Mouse (Mus musculus) MEL (cell line): ENCODE results near the gene Gramd1b. TPM values are rescaled to one million over a fixed set of nuclear protein-coding genes. Genes with fewer than 3 reads are reported as not detected.

Experiments used
- DNase-seq: peaks from one replicate; pipeline ENCODE4 v3.0.0; 2011; ENCODE audit warnings: low read depth, low spot score
- H3K27ac ChIP-seq: 2 replicates; pipeline ENCODE4 v1.5.1; 2012; ENCODE audit warnings: low read depth, mild to moderate bottlenecking, control low read depth, low read length, moderate library complexity; ENCODE audit not compliant: control insufficient read depth
- H3K27me3 ChIP-seq, 2 experiments: fragments of 150-350 bp in 1 of 2; sonication (generic) in 1 of 2; 2 replicates each; pipeline ENCODE4 v1.6.1; 2012; ENCODE audit warnings: low read length in 2 of 2, mild to moderate bottlenecking in 2 of 2, improper control_type of control experiment in 1 of 2, moderate library complexity in 1 of 2; ENCODE audit not compliant: insufficient read depth in 2 of 2, control insufficient read depth in 1 of 2
- H3K36me3 ChIP-seq, 2 experiments: 2 replicates each; pipeline ENCODE4 v1.6.1; 2012 to 2014; ENCODE audit warnings: low read length in 2 of 2, improper control_type of control experiment in 1 of 2, inconsistent platforms in 1 of 2, mild to moderate bottlenecking in 1 of 2; ENCODE audit not compliant: insufficient read depth in 2 of 2, control insufficient read depth in 1 of 2
- H3K4me1 ChIP-seq, 2 experiments: fragments of 150-350 bp in 1 of 2; sonication (generic) in 1 of 2; 2 replicates each; pipeline ENCODE4 v1.6.1; 2012; ENCODE audit warnings: low read length in 2 of 2, improper control_type of control experiment in 1 of 2, mild to moderate bottlenecking in 1 of 2; ENCODE audit not compliant: insufficient read depth in 2 of 2, control insufficient read depth in 1 of 2
- H3K4me3 ChIP-seq, 2 experiments: fragments of 150-350 bp in 1 of 2; sonication (generic) in 1 of 2; 2 replicates each; pipeline ENCODE4 v1.5.1; 2012; ENCODE audit warnings: low read depth in 2 of 2, low read length in 2 of 2, mild to moderate bottlenecking in 2 of 2, moderate library complexity in 2 of 2, control low read depth in 1 of 2, improper control_type of control experiment in 1 of 2; ENCODE audit not compliant: control insufficient read depth in 1 of 2, insufficient read depth in 1 of 2
- H3K79me2 ChIP-seq: 2 replicates; pipeline ENCODE4 v1.6.1; 2012; ENCODE audit warnings: mild to moderate bottlenecking, low read length, moderate library complexity; ENCODE audit not compliant: control insufficient read depth, poor library complexity, insufficient read depth
- H3K9ac ChIP-seq: 2 replicates; pipeline ENCODE4 v1.6.1; 2012; ENCODE audit warnings: low read depth, mild to moderate bottlenecking, control low read depth, low read length, moderate library complexity; ENCODE audit not compliant: control insufficient read depth, poor library complexity, severe bottlenecking
- H3K9me3 ChIP-seq: fragments of 150-350 bp; sonication (generic); replicated peaks from 2 replicates; pipeline ENCODE4 v1.6.1; 2012; ENCODE audit warnings: mild to moderate bottlenecking, low read length, improper control_type of control experiment, moderate library complexity; ENCODE audit not compliant: insufficient read depth
- ETS1 ChIP-seq: IDR thresholded peaks from 2 replicates; pipeline ENCODE4 v1.6.1; 2012; ENCODE audit warnings: low read depth, mild to moderate bottlenecking, inconsistent platforms, low read length, improper control_type of control experiment, moderate library complexity
- GABPA ChIP-seq: IDR thresholded peaks from 2 replicates; pipeline ENCODE4 v1.6.1; 2012; ENCODE audit warnings: low read depth, mild to moderate bottlenecking, inconsistent platforms, low read length, improper control_type of control experiment, moderate library complexity
- HCFC1 ChIP-seq: IDR thresholded peaks from 2 replicates; pipeline ENCODE4 v1.6.1; 2012; ENCODE audit warnings: low read depth, mild to moderate bottlenecking, inconsistent platforms, low read length, improper control_type of control experiment, moderate library complexity
- JUND ChIP-seq: IDR thresholded peaks from 2 replicates; pipeline ENCODE4 v1.6.1; 2011; ENCODE audit warnings: low read depth, mild to moderate bottlenecking, improper control_type of control experiment, low read length
- KAT2A ChIP-seq: conservative IDR thresholded peaks from 2 replicates; pipeline ENCODE4 v1.6.1; 2012; ENCODE audit warnings: low read depth, low read length, improper control_type of control experiment, inconsistent platforms
- MAFK ChIP-seq: IDR thresholded peaks from 2 replicates; pipeline ENCODE4 v1.6.1; 2011; ENCODE audit warnings: low read depth, mild to moderate bottlenecking, low read length, improper control_type of control experiment, borderline replicate concordance
- MAX ChIP-seq: IDR thresholded peaks from 2 replicates; pipeline ENCODE4 v1.6.1; 2011; ENCODE audit warnings: low read length, improper control_type of control experiment
- MXI1 ChIP-seq: IDR thresholded peaks from 2 replicates; pipeline ENCODE4 v1.6.1; 2011; ENCODE audit warnings: mild to moderate bottlenecking, low read depth, low read length, improper control_type of control experiment
- MYC ChIP-seq: IDR thresholded peaks from 2 replicates; pipeline ENCODE4 v1.6.1; 2011; ENCODE audit warnings: low read depth, mild to moderate bottlenecking, low read length, improper control_type of control experiment, moderate library complexity
- NELFE ChIP-seq: IDR thresholded peaks from 2 replicates; pipeline ENCODE4 v1.6.1; 2011; ENCODE audit warnings: low read depth, low read length, improper control_type of control experiment
- POLR2AphosphoS2 ChIP-seq: IDR thresholded peaks from 2 replicates; pipeline ENCODE4 v1.6.1; 2011; ENCODE audit warnings: low read length, improper control_type of control experiment
- POLR2AphosphoS5 ChIP-seq: IDR thresholded peaks from 2 replicates; pipeline ENCODE4 v1.6.1; 2012; ENCODE audit warnings: low read depth, borderline replicate concordance, mild to moderate bottlenecking, inconsistent platforms, low read length, moderate library complexity, mixed read lengths
- RCOR1 ChIP-seq: IDR thresholded peaks from 2 replicates; pipeline ENCODE4 v1.6.1; 2012; ENCODE audit warnings: low read depth, mild to moderate bottlenecking, inconsistent platforms, low read length, improper control_type of control experiment
- SIN3A ChIP-seq: IDR thresholded peaks from 2 replicates; pipeline ENCODE4 v1.6.1; 2012; ENCODE audit warnings: low read length, improper control_type of control experiment, inconsistent platforms
- TCF12 ChIP-seq: IDR thresholded peaks from 2 replicates; pipeline ENCODE4 v1.6.1; 2014; ENCODE audit warnings: low read depth, mild to moderate bottlenecking, inconsistent platforms, low read length, improper control_type of control experiment, moderate library complexity
- UBTF ChIP-seq: IDR thresholded peaks from 2 replicates; pipeline ENCODE4 v1.6.1; 2012; ENCODE audit warnings: low read depth, mild to moderate bottlenecking, inconsistent platforms, low read length, improper control_type of control experiment, moderate library complexity, borderline replicate concordance; ENCODE audit not compliant: insufficient read depth
- ZC3H11A ChIP-seq: IDR thresholded peaks from 2 replicates; pipeline ENCODE4 v1.6.1; 2012; ENCODE audit warnings: low read depth, mild to moderate bottlenecking, inconsistent platforms, low read length, improper control_type of control experiment
- ZKSCAN1 ChIP-seq: IDR thresholded peaks from 2 replicates; pipeline ENCODE4 v1.6.1; 2012; ENCODE audit warnings: low read depth, mild to moderate bottlenecking, inconsistent platforms, low read length, improper control_type of control experiment, moderate library complexity
- ZMIZ1 ChIP-seq: IDR thresholded peaks from 2 replicates; pipeline ENCODE4 v1.6.1; 2012; ENCODE audit warnings: low read depth, mild to moderate bottlenecking, inconsistent platforms, low read length, improper control_type of control experiment, moderate library complexity
- ZNF384 ChIP-seq: IDR thresholded peaks from 2 replicates; pipeline ENCODE4 v1.6.1; 2012; ENCODE audit warnings: low read depth, mild to moderate bottlenecking, inconsistent platforms, low read length, improper control_type of control experiment
- polyA plus RNA-seq, 2 experiments: library from polyadenylated mRNA; stranded (reverse) in 1 of 2; unstranded in 1 of 2; fragments of >175 nt in 1 of 2; fragments of >200 nt in 1 of 2; gene quantifications; 2 replicates each; pipeline versions ENCODE4 v1.2.1 to v1.2.4; 2012; ENCODE audit warnings: low replicate concordance in 2 of 2, low read depth in 1 of 2; ENCODE audit not compliant: insufficient read length in 2 of 2, insufficient read depth in 1 of 2, missing spikeins in 1 of 2
- total RNA-seq: library from RNA; depleted of rRNA; stranded (reverse); fragments of 300-350 nt; gene quantifications from 2 replicates; pipeline ENCODE4 v1.2.3, GENCODE M21; 2012

The Gramd1b gene
- total and polyA plus RNA-seq, 3 experiments = not detected

GRCm38 (mm10) chr9:40449610-40450416, 81.4 kb downstream of the Gramd1b start:
- no peaks in the 10 kb centered on the region for H3K36me3 ChIP-seq
- no peak overlapping the region for H3K9ac ChIP-seq
- H3K79me2 ChIP-seq = no peaks in the 10 kb centered on the region
- no peak overlapping the region for H3K4me3 ChIP-seq
- no peaks in the 10 kb centered on the region for H3K27me3 ChIP-seq
- no peak for TF ChIP-seq ZC3H11A
- TF ChIP-seq SIN3A = no peak
- no peak for TF ChIP-seq ZKSCAN1
- H3K27ac ChIP-seq = no peak overlapping the region
- no peak for DNase-seq
- H3K9me3 ChIP-seq = no peaks in the 10 kb centered on the region
- H3K4me1 ChIP-seq = no peaks in the 10 kb centered on the region

DNA sequence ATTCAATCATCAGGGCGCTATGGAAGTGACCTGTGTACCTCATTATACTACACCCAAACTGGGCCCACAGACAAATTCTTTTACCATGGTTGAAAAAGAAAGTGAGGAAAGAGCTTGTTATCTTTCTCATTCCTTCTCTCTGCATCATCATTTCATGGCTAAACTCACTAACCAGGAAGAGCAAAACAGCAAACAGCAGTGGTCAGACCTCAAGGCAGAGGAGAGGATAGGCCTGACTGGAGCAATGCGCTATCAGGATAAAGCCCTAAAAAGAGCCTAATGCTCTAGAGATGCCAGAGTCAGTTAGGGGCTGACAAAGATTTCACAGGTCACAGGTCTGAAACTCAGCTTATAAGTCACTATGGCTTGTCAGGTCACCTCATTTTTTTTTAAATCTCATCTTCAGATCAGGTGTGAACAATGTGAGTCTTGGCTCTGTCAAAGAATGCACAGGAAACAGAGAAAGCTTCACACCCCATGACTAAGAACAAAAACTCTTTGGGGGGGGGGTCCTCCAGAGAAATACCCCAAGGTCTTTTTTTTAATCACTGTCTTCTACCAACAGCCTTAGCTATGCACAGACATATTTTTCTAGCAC, 82.4 kb downstream of the Gramd1b start:
- no peaks in the 10 kb centered on the region for H3K79me2 ChIP-seq
- H3K9me3 ChIP-seq = no peaks in the 10 kb centered on the region
- no peak overlapping the region for H3K4me3 ChIP-seq
- no peaks in the 10 kb centered on the region for H3K27me3 ChIP-seq
- H3K36me3 ChIP-seq = no peaks in the 10 kb centered on the region
- no peak for DNase-seq
- TF ChIP-seq ZNF384 (no peak), ZMIZ1 (no peak), TCF12 (no peak), POLR2AphosphoS2 (no peak), MAFK (no peak), ETS1 (no peak), KAT2A (no peak)
- no peak overlapping the region for H3K9ac ChIP-seq
- no peak overlapping the region for H3K27ac ChIP-seq
- H3K4me1 ChIP-seq = no peaks in the 10 kb centered on the region

DNA sequence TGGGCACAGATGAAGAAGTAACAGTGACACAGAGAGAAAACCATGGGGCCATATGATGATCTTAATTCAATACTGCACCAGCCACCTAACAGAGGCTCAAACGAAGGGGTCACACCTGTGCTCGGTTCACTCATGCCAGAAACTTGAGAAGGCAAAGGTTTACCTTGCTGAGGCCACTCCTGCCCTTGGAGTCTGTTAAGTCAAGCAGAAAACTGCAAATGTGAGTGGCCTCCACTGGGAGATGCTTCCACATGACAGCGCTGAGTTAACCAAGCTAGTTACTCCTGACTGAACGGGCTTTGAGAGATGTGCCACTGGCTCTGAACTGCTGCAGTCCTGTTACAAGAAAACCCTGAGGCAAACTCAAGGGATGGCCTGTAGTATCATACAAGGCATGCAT, 83.9 kb downstream of the Gramd1b start:
- H3K27ac ChIP-seq = no peak overlapping the region
- H3K9me3 ChIP-seq = no peaks in the 10 kb centered on the region
- DNase-seq = no peak
- H3K27me3 ChIP-seq = no peaks in the 10 kb centered on the region
- no peaks in the 10 kb centered on the region for H3K36me3 ChIP-seq
- TF ChIP-seq POLR2AphosphoS5 (no peak), ETS1 (no peak), NELFE (no peak), UBTF (no peak), MXI1 (no peak), RCOR1 (no peak), ZC3H11A (no peak), POLR2AphosphoS2 (no peak), MYC (no peak), SIN3A (no peak), GABPA (no peak), ZNF384 (no peak), JUND (no peak), HCFC1 (no peak), MAX (no peak)
- H3K4me1 ChIP-seq = no peaks in the 10 kb centered on the region
- H3K9ac ChIP-seq = no peak overlapping the region
- H3K4me3 ChIP-seq = no peak overlapping the region
- no peaks in the 10 kb centered on the region for H3K79me2 ChIP-seq
